Mouse (Mus musculus): ENCODE measurements around the gene 1810010D01Rik.

Gene 1810010D01Rik

DNA sequence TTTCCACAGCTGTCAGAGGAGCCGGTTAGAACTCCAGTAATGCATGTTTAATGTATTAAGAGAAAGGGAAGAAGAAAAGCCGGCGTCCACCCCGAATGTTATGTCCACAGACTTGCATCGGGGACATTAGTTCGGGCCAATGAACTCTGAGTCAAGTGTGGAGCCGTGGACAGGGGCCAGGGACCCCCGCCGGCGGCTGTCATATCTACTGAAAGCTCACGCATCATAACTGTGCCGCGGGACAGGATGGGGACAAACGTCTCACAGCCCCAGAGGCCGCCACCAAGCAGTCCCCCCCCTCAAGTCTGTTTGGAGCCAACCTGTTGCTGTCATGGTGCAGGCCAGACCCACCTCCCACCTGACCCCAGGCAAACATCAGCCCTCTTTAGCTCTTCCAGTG lies 34.4 kb downstream of the 1810010D01Rik start:
- no peak for DNase-seq

DNA sequence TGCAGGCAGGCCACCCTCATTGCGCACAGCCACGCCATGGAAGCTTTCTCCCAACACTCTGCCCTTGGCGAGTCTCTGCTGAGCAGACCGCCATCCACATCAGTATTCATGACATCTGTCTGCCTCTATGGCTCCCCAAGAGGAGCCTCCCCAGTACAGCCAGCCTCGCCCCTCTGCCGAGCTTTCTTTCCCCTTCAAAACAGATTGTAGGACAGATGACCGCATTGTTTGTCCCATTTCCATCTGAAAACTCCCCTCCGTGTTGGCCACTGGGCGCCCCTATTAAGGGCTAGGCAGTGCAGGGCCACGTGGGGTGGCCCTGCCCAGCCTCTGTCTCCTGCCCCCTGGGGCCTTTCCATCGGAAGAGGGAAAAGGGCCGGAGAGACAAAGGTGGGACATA lies 34.8 kb downstream of the 1810010D01Rik start:
- DNase-seq: no peak

DNA sequence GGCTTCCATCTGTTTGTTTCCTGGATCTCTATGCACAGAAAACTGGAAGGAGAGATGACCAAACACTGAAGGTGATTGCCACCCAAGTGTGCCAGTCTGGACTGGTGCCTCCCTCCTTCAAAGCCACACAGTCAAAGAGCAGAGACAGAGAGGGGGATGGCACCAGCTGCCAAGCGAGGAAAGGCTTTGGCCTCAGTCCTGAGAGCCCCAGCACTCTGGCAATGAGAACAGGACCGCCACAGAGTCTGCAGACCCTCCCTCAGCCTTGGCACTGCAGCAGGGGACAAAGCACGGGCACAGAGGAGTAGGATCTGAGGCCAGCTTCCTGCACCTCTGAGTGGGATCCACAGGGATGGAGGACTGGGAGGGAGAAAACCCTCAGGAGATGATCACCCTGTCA lies 38.2 kb downstream of the 1810010D01Rik start:
- no peak for DNase-seq

DNA sequence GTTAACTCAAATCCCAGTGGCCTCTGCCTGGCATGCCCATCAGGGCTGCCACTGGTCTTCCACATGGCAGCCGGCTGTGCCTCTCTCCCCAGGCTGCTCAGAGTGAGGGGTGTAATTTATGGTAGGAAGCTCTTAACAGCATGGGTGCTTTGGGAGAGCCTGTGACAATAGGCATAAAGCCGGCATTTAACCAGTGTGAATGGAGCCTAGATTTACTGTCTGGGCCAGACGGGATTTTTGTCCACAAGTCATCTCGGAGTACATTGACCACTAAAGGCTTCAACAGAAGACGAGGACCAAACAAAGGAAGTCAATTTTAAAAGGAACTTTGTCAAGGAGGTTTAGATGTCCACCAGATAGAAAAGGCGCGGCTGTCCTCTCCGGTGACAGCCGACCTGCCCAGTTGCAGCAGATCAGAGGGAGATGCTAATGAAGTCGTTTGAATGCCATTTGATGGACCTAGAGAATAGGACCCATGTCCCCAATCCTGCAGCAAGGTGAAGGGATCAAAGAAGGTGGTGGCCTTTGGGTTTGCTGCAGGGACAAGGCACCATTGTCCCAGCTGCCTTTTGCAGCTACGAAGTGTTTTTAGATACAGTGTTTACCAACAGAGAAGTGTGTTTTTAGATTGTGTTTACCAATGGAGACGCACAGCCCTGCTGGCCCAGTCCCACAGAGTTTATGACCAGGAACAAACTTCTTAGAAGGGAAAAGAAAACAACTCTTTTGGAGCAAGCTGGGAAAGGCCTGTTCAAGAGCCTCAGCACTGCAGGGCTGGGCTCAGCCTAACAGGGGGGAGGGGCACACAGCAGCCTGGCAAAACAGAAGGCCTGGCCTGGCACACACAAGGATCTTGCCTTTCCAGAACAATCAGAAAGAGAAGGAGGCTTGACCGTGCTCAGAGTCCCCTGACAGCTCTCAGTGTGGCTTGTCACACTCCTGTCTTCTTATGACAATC lies 48.4 kb downstream of the 1810010D01Rik start:
- no peak for DNase-seq
